Mouse (Mus musculus) adrenal gland, adult 8-10 months (tissue): ENCODE measurements around the gene Mfsd10. TPM values are rescaled to one million over a fixed set of nuclear protein-coding genes. Genes with fewer than 3 reads are reported as not detected.

Source experiments
- DNase-seq: peaks from one replicate; pipeline ENCODE4 v3.0.0; 2022
- total RNA-seq, 4 experiments: library from RNA; stranded (reverse); gene quantifications; 2 replicates each; pipeline ENCODE4 v1.2.4; 2022

The Mfsd10 gene
- 10 to 100 TPM; 29.6 to 54.5 (median 45.8) TPM for total RNA-seq

DNA sequence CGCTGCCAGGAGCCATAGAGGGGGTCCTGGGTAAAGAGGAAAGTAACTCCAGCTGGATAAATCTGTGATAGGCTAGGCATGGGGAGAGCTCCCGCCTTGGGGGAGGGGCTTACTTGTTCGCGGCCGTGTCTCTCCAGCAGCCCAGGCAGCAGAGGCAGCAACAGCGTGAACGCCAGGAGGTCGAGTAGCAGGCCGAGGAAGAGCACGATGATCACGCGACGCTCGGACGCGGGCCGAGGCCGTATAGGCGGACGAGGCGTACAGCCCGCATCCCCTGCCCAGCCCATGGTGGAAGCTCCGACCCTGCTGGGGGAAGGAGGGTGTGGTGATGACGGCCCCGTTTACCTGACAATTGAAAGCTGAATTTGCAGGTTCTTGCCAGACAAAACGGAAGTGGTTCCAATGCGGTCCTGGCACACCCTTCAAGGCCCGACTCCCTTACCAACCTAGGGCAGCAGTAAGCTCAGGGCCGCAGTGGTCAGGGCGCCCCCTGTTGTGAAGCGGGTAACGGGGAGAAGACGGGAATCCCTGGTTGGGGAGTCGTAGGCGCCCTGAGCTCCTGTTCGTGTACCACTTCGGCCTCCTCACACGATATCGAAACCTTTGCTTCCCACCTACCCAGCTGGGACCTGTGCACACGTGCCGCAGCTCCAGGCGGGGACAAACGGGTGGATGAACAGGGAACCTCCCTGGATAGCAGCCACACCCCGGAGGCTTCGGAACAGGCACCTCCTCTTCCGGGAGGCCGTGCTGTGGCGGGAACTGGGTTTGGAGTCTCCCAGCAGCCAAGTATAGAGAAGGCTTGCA, at the start of gene Mfsd10:
Mfsd10 (minus strand) TSS at position 732 of the 807 bp plus-strand sequence.
- peak; percentile 76 for DNase-seq

DNA sequence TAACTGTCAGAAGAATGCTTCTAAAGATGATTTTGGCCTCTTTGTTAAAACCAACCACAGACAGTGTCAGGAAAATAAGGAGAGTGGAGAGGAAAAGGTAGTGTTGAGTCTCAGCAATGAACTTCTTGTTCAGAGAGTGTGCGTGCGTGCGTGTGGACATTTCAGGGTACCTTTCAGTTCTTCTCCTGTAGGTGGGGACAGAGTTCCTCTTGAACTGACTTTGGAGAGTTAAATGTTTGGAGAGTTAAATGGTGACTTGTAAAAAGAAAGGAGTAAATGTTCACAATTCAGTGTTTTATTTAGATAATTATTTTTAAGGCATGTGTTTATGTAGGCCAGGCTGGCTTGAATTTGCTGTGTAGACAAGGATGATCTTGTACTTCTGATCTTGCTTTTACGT, 33.3 kb upstream of the Mfsd10 start:
- no peak for DNase-seq

DNA sequence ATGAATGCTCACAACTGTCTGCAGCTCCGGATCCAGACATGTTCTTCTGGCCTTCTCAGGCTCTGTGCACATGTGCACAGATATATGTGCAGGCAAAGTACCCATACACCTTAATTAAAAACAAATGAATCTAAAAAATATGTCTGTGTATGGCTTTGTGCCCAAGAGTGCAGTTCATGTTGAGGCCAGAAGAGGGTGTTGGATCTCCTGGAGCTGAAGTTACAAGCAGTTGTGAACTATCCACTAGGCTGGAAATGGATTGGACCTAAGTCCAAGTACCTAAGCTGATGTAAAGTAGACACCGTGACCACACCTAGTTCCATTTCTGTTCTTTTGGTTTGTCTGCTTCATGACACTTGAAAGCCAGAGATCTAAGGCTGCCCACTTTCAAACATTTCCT, 32.5 kb upstream of the Mfsd10 start:
- DNase-seq, result no peak

DNA sequence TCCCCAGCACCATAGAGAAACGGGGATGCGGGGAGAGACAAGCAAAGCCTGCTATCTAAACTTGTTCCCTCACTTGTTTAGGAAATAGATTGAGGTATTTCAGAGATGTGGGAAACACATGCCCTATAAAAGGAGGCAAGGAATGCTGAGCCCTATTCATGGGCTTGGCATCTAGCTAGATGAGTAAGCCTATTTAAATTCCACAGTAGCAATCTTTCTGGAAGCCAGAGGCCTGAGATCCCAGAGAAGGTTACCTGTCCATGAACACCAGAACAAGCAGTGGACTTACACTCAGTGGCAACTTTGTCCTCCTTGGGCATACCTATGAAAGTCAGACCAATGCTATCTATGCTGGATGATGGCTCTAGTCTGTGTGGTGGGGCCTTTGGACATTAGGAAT, 26.2 kb upstream of the Mfsd10 start:
- no peak for DNase-seq

DNA sequence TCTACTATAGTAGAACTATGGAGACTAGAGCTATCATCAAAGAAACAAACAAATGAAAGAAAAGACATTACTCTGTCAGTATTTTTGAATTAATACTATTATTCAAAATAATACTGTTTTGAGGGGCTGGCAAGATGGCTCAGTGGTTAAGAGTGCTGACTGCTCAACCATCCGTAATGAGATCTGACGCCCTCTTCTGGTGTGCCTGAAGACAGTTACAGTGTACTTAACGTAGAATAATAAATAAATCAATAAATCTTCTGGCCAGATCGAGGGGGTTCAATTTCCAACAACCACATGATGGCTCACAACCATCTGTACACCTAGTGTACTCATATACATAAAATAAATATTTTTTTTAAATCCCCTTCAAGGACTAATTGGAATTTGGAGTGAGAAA, 24.9 kb upstream of the Mfsd10 start:
- DNase-seq, result no peak

DNA sequence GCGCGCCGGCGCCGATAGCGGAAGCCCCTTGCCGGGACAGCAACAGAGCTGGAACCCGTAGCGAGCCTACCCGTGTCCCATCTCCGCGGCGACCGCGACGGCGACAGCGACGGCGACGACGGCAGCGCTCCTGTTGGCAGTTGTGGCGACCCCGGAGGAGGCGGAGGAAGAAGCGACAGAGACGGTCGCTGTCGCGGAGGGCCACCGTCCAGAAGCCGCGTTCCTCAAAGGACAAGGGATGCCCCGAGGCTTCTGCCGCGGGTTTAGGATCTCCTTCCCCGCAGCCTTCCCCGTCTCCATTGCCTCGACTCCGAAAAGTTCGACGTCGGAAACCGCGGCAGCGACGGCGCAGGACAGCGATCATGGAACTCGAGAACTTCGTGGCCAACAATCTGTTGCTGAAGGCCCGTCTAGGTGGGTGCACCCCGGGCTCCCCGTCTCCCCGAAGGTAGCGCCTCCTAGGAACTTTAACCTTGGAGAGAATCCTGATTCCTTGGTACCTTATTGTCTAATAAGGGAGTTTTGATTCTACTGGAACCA, 23.6 kb upstream of the Mfsd10 start:
- no peak for DNase-seq

DNA sequence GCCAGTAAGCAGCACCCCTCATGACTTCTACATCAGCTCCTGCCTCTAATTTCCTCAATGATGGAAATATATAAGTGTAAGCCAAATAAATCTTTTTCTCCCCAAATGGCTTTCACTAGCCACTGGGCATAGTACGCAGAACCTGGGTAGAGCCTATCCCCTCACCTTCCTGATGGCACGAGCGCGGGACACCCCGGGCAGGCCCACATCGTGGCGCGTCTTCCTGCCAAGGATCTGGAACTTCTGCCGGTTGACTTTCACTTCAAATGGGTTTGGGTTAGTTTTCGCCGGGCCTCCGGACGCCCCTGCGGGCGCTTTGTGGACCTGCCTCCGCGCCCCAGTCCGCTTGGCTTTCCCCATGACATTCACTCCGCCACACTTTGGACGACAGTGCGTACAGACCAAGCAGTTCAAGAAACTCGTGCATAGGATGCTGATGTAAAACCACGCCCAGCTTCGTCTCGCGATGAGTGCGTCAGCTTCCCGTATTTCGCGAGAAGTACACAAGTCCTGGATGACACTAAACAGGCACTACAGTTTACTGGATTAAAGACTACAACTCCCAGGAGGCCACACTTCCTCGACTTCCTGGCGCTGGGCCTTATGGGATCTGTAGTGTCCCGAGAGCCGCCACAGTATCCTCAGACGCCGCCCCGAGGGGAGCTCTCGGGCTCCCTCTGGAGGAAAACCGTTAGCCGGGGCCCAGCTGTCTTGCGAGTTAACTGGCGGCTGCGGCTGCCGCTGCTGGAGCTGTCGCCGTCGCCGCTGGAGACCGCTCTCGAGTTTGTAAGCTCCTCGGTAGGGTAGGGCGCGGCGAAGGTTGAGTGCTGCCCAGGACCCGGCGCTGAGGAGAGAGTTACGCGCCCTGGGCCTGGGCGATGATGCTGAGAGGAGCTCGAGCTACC, 22.9 kb upstream of the Mfsd10 start, which contains the start of the genes Nop14 and Grk4:
Nop14 (minus strand) TSS at position 463 of the 905 bp plus-strand sequence.
Grk4 (plus strand) TSS at position 694 of the 905 bp plus-strand sequence.
- DNase-seq, result peak; percentile 99

DNA sequence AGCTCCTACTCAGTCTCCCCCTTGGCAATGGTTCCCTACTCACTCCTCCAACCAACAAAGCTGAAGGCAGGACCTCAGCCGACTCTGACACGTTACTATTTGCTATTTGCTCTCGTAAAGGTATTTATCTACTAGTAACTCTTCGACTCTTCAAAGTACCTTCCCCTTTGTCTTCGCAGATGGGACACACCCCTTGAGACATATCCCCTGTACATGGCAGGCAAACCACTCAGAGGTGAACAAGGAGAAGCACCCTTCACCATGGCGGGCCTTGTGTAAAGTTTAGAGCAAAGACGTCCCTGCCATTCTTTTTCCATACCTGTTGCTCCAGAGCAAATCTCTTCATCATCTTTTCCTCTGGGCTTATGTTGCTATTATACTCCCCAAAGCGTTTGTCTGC, 20.5 kb upstream of the Mfsd10 start:
- no peak for DNase-seq

DNA sequence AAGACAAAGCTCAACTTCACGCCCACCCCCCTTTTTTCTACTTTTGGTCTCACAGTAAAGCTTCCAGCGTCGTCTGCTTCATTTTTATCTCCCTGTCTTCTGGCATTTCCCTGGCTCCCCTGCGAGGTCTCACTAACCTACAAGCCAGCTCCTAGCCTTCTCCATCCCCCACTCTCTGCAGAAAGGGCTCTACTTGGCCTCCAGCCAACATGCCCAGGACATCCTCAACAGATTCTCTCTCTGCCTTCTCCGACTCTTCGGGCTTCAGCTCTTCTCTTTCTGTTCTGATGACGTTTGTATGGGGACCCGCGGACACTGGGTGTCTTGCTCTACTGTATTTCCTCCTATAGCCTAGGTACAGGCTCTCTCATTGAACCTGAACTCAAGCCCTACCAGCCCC, 17.9 kb upstream of the Mfsd10 start:
- no peak for DNase-seq

DNA sequence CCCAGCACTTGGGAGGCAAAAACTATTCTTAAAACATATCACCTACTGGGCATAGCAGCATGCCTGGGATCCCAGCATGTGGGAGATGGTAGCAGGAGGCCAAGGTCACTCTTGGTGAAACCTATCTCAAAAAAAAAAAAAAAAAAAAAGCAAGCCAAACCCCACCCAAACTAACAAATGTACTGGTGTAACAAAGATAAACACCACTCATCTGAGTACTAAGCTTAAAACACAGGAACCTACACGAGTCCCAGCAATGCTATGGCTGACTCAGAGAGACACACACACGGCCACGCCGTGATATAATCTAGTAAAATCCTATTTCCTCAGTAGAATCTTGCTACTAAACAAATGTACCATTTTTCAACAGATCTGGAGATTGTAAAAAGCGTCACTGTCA, 15.9 kb upstream of the Mfsd10 start:
- no peak for DNase-seq

DNA sequence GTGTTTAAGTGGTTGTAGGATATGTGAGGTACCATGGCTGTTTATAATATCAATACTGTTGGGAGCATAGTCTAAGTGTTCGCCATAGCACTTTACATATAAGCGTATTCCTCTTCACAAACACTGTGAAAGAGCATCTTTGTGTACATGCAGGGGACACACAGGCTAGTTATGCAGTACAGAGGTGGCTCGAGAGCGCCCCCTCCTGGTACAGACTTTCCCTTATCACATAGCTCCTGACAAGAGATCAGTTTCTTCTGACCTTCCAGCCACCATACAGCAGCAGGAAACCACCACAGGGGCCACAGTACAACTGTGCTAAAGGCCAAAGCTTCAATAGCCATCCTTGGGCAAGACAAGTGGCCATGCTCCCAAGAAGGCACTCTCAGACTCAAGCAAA, 10.6 kb upstream of the Mfsd10 start:
- DNase-seq, result no peak

DNA sequence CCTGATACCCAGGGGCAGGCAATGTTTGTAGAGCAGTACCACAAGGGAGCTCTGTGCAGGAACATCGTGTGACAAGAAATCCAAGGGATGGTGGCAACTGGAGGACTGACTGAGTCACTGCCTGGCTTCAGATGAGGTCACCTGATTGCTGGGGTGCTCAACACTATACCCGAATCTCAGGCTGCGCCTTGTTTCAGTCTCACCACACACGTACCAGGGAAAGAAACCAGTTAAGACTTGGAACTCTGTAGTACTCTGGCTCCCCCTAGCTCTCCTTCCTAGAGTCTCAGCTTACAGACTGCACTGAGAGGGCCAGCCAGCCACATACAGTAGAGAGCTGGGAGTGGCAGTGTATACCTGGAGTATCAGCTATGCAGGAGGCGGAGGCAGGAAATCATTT, 5.9 kb upstream of the Mfsd10 start:
- no peak for DNase-seq

DNA sequence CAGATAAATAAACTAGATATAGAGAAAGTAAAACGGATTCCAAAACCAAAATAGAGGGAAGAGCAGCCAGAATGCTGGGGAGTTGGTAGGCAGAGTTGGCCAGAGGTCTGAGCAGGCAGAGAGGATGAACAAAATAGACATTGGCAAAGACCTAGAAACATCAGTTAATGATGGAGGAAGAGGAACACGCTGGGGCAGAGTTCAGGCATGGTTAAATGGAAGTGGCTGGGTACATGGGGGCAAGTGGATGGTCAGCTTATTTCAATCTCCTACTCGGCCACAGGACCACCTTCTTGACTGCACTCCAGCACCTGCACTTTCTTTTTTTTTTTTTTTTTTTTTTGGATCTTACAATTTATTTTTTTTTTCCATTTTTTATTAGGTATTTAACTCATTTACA, 5.0 kb upstream of the Mfsd10 start:
- no peak for DNase-seq

DNA sequence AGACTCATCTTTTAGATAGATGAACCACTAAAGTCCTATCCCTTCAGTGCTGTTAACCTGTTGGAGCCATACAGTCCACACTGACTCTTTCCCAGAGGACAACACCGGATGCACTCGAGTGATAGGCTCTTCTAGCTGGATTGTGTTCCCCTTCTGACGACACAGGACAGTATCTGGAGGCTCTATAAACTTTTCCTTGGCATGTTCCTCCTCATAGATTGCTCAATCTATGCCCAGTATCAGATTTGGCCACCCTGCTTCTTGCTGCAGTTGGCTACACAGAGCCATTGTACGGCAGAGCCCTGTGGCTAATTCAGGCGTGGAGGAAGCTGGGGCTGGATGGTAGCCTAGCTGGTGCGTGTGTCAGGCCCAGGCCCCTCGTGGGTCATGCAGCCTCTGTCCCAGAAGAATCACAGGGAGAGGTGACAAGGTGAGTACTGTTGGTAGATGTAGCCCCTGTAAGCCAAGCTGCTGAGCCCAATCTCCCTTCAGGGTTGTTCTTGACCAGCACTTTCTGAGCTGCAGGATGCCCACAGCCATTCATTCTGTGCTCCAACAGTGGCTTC, 662 bp upstream of the Mfsd10 start:
- no peak for DNase-seq

DNA sequence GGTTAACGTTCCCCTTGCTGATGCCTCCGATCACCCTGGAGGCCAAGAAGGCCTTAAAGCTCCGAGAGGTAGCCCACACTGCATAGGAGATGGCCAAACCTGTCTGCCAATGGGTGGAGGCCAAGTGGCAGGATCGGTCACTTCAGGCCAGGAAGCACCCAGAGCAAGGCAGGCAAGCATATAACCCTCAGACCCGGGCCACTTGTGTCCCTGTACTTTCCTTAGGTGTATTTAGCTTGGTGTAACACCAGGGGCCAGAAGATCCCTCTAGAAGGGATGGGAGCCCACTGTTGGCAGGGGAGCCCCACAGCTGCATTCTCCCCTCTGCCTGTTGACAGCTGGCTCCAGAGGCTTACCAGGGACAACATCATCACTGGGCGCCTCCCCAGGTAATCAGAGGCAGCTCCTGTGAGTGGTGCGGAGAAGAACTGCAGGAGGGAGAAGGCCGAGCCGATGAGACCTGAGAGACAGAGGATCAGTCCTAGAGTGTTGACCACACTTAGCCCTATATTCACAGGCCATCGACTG, 1.3 kb downstream of the Mfsd10 start:
- DNase-seq, result no peak

DNA sequence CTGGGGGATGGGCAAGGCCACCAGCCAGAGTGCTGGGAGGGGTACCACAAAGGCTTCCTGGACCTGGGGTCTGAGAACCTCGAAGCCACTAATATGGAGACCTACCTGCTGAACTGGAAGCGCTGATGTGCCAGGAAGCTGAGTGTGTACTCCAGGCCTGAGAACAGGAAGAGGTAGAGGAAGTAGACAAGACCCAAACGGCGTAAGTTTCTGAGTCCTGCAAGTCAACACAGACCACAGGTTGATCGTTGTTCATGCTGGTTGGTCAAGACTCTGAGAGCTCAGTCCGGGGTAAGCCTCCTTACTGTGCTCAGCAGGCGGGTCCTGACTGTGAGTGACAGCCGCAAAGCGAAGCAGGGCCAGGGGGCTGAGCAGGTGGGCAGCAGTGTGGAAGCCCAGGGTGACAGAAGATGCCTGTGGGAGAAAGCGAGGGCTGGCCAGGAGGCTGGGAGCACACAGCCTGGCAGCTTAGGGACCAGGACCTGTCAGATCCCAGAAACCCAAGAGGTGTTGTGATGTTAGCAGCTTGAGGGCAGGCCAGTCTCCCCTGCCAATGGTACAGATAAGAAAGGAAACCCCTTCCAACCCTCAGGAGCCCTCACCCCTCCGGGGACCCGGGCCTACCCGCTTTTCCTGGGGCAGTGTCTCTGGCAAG, 2.1 kb downstream of the Mfsd10 start:
- no peak for DNase-seq

DNA sequence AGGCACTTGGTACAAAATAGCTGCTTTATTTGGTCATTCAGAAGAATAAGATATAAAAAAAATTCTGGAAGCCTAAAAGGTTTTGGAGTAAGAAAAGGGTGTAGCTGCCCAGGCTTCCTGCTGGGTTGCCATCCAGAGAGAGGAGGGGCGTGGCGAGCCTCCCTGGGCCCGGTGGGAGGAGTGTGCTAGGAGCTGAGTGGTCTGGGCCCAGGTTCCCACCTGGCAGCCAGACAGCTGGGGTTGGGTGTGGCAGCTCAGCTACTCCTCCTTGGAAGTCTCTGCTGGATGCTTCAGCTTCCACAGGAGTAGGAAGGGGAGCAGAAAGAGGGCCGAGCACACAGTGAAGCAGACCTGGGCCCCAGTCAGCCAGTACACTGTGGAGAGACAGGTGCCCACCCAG, 3.4 kb downstream of the Mfsd10 start:
- no peak for DNase-seq

DNA sequence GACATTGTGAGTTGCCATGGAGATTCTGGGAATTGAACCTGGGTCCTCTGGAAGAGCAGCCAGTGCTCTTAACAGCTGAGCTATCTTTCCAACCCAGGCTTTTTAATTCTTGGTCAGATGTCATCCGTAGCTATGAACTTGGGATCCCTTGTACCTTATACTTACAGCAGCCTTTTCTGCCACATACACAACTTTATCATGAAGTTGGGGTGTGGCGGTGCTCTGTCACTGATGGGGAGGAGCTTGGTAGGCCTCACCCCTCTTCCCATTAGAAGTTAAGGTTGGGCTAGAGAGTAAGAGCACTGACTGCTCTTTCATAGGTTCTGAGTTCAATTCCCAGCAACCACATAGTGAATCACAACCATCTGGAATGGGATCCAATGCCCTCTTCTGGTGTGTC, 4.0 kb downstream of the Mfsd10 start:
- no peak for DNase-seq

DNA sequence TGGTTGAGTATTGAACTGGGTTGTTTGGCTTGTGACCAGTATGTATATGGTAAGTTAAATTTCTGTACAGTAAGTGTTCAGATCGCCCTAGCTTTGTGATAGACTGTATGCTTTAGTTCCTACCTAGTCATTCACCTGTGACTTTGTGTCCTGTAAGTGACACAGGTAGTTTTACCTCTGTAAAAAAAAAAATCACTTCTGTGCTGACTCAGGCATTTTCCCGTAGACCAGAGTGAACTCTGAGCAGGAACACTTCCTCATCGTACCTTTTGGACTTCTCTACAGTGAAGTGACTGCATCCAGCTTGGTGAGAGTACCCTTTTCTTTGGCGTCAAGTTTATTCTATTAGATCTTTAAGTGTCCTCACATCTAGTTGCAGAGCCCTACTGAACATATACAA, 27.0 kb downstream of the Mfsd10 start:
- DNase-seq, result no peak

DNA sequence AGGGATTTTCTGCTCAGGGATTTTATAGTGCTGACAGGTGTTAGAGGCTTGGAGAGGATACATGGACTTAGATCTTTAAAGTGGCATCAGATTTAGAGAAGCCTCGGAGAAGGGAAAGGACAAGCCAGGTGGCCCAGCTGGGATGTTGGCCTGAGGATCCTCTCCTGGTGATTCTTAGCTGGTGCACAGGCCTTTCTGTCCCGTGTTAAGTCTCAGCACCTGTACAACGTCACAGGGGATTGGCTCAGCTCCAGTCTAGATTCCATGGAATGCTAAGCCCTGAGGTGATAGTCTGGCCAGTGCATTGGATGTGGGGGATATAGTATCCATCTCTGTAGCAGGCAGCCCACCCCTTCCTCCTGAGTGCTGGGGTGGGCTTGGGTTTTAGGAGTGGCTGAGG, 28.8 kb downstream of the Mfsd10 start:
- no peak for DNase-seq

DNA sequence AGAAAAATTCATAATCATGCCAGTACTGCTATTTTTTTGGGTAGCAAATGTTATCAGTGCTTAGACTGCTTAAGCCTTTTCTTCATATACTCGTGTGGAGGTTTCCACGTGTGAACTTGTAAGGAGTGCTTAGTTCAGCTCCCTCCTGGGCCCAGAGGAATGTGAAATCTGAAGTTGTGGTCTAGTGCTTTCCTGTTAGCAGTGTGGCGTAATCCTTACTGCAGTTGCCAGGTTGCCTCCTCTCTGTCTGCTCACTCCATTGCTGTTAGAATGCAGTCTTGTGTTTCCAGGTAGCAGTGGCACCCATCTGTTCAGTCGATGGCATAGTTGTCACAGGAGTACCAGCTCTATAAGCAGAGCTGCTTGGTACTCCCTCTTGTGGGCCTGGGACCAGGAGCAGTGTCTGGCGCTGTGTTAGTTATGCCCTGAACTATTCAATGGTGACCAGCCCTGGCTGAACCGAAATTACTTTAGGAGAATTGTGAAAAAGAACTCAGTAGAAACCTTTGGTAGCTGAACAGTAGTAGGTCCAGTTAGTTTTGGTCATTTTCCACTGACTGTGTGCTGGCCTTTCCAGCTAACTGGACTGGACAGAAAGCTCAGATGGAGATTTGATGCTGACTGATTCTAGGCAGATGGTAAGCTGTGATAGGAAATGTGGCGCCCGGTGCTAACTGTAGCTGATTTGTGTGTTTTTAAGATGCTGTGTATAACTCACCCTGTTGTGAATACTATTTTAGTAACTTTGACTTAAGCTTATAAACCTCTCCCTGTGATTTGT, 29.7 kb downstream of the Mfsd10 start:
- no peak for DNase-seq
